Mouse (Mus musculus): Measurements from ENCODE around the gene Ikzf3. TPM values are rescaled to one million over a fixed set of nuclear protein-coding genes. Genes with fewer than 3 reads are reported as not detected.

The Ikzf3 gene
- 0.73 and 1.6 TPM in 2 replicates for polyA plus RNA-seq (2021; fragmentation: Nextera tagmentation)
- long read RNA-seq, experiment 1, partial matches to known transcripts: 1 of 4 reads
- long read RNA-seq, experiment 1, other reads (novel, unspliced or antisense): 0 of 4 reads
- long read RNA-seq, experiment 2, partial matches to known transcripts: 0 of 1 reads
- long read RNA-seq, experiment 2, other reads (novel, unspliced or antisense): 0 of 1 reads

DNA sequence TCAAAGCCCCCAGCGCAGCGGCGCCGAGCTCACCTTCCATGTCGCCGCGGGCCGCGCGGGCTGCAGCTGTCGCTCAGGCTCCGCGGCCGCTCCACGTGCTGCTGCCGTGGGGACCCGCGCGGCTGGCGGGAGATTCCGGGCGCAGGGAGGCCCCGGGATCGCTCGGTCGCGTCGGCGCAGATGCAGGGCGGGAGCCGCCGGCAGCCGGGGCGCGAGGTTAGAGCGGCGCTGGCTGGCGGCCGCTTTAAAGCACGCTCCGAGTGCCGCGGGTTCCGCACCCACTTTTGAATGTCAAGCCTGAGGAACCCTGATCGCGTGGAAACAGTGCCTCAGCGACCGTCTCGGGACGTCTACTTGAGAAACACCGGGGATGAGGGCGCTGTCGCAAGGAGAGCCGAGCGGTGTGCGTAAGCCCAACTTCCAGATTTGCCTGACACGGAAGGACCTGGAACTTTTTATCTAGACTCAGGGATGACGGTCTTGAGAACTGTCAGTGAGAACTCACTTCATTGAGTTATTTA, at the start of gene Ikzf3:
Ikzf3 (minus strand) TSS at position 321 of the 521 bp plus-strand sequence.

DNA sequence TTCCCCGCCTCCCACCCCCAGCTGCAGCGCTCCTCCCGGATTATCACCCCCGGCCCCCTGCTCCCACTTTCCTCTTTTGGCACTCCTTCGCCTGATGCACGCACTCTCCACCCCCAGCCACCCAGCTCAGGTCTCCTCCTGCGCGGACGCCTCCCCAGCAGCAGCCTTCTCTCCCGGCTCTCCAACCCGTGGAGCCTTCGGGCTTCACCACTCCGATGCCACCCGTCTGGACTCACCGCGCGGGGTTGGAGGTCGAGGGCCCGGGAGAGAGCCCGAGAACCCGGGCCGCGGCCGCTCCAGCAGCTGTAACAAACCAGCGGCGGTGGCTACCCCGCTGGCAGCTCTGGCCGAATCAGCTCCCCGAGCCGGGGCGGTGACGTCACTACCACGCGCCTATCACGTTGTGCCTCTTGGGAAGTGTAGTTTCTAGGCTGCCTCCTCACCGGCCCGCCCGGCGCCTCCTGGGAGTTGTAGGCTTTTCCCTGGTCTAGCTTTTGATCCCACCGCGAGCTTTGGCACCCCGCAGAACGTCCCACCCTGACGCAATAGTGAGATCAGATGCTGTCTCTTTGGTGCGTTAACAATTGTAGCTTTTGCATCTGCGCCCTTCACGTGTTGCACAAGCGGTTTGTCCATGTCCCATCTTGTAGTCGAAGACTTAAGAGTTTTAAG, 41.2 kb upstream of the Ikzf3 start, which contains the start of gene Ormdl3:
Ormdl3 (minus strand) TSS at position 477 of the 672 bp plus-strand sequence.

DNA sequence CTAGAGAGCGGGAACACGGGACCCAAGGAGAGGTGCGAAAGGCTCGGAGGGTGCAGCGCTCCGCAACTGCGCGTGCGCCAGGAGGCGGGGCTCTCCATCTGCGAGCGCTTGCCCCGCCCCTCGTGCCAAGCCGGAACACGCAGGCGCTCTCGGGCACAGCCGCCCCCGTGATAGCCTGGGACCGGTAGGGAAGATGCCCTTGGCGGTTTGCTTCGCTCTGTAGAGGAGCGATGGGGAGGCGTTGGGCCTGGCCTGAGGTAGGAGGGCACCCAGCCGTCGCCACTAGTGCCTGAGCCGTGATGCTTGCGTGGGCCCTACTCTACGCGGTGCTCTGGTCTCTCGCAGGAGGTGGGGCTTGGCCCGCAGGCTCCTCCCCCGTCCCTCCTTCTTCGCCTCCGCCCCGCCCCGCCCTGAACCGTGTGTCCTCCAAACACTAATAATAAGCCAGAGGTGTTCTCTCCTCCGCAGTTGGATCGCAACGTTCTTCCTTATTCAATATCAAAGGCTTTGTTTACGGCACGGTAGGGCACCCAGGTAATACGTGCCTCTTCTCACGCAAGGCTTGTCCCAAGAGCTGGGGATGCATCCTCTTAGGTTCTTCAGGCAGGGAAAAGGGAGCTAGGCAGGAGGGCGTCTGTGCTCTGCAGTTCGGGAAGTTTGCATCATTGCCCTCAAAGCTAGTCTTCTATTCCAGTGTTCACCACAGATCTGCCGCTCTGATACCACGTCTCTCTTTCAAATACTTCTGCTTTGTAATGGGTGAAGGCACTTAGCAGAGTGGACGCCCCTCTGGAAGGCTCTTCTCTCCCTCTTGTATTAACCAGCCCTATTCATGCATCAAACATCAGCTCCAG, 5.4 kb upstream of the Ikzf3 start, which contains the start of gene Zpbp2:
Zpbp2 (plus strand) TSS at position 123 of the 854 bp plus-strand sequence.

DNA sequence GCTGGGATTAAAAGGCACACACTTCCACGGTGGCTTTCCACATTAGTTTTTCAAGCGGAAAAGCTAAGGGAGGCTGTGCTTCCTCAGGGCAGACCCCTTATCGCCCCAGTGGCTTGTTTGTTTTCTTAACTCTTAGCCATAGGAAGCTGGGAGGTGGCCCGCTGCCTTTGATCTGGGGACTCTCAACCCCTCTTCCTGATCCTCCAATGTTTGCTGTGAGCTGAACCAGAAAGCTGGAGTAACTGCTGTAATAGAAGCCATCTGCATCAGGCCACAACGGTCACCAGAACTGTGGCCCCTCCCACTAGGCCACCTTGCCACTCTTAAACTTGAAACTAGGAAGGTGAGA, 99.6 kb downstream of the Ikzf3 start, which contains the start of gene Grb7:
Grb7 (plus strand) TSS at position 182 of the 349 bp plus-strand sequence.

DNA sequence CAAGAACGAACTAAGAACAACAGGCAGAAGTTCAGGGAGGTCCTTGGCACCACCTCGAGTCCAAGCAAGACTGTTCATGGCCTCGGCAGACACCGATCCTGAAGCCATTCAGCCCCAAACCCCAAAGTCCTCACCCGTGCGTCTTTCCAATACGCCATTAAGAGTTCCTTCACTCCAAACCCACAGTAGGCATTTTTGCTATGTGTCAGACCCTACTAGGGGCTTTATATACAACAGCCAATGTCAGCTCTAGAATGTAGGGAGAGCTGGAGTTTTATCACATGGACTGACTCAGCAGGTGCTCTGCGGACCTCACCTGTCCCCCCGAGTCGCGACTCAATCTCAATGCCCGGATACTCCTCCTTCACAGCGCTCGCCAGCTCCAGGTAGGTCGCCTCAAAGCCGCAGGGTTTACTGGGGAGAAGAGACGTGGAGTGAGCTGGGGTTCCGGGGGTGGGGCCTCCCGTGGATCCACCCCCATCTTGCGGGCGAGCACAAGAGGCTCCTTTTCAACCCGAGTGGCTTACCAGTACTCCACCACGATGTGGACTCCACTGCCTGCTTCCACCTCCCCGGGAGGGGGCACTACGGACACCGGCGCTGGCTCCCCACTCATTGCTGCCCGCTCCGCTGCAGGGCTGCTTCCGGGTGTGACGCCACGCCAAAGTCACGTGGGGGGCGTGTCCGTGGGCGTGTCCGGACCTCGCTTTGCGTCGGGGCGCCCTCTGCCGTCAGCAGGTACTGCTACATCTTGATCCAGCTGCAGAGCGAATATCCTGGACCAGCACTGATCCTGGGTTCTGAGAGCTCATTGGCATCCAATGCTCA, 107.3 kb downstream of the Ikzf3 start, which contains the start of gene Mien1:
Mien1 (minus strand) TSS at position 661 of the 828 bp plus-strand sequence.

Other genes starting within 250 kb of the Ikzf3 start
- gene Neurod2, start 216.4 kb downstream of the Ikzf3 start, polyA plus RNA-seq (2021; fragmentation: Nextera tagmentation): 8.6 and 13.4 TPM in 2 replicates
- 207 and 248 TPM in 2 replicates for gene Ppp1r1b, start 197.6 kb downstream of the Ikzf3 start, polyA plus RNA-seq (2021; fragmentation: Nextera tagmentation)
- 39.7 and 45.4 TPM in 2 replicates for gene Stard3, start 187.7 kb downstream of the Ikzf3 start, polyA plus RNA-seq (2021; fragmentation: Nextera tagmentation)
- gene Tcap, start 162.2 kb downstream of the Ikzf3 start, polyA plus RNA-seq (2021; fragmentation: Nextera tagmentation): 10.8 and 18.4 TPM in 2 replicates
- gene Pnmt, start 159.6 kb downstream of the Ikzf3 start, polyA plus RNA-seq (2021; fragmentation: Nextera tagmentation): 0.17 and 0.50 TPM in 2 replicates
- gene Pgap3, start 145.5 kb downstream of the Ikzf3 start, polyA plus RNA-seq (2021; fragmentation: Nextera tagmentation): 0.92 and 4.4 TPM in 2 replicates
- 1.1 and 1.3 TPM in 2 replicates for gene Erbb2, start 133.6 kb downstream of the Ikzf3 start, polyA plus RNA-seq (2021; fragmentation: Nextera tagmentation)
- gene Mien1, start 107.0 kb downstream of the Ikzf3 start, polyA plus RNA-seq (2021; fragmentation: Nextera tagmentation): 279 and 288 TPM in 2 replicates
- gene Grb7, start 99.6 kb downstream of the Ikzf3 start, polyA plus RNA-seq (2021; fragmentation: Nextera tagmentation): 1.4 and 1.7 TPM in 2 replicates
- gene Zpbp2, start 5.1 kb upstream of the Ikzf3 start, polyA plus RNA-seq (2021; fragmentation: Nextera tagmentation): not detected in 2 replicates
- 18.2 and 19.1 TPM in 2 replicates for gene Ormdl3, start 41.3 kb upstream of the Ikzf3 start, polyA plus RNA-seq (2021; fragmentation: Nextera tagmentation)
- not detected in 2 replicates for gene Lrrc3c, start 52.3 kb upstream of the Ikzf3 start, polyA plus RNA-seq (2021; fragmentation: Nextera tagmentation)
- gene Gm12355, start 79.6 kb upstream of the Ikzf3 start, polyA plus RNA-seq (2021; fragmentation: Nextera tagmentation): 0.30 and 1.2 TPM in 2 replicates
- gene Gsdma3, start 80.3 kb upstream of the Ikzf3 start, polyA plus RNA-seq (2021; fragmentation: Nextera tagmentation): not detected in 2 replicates
- gene Gsdma2, start 100.7 kb upstream of the Ikzf3 start, polyA plus RNA-seq (2021; fragmentation: Nextera tagmentation): not detected in 2 replicates
- gene Gsdma, start 118.3 kb upstream of the Ikzf3 start, polyA plus RNA-seq (2021; fragmentation: Nextera tagmentation): not detected in 2 replicates
- 73.9 and 75.5 TPM in 2 replicates for gene Psmd3, start 136.5 kb upstream of the Ikzf3 start, polyA plus RNA-seq (2021; fragmentation: Nextera tagmentation)
- gene Csf3, start 155.2 kb upstream of the Ikzf3 start, polyA plus RNA-seq (2021; fragmentation: Nextera tagmentation): not detected in 2 replicates
- gene Med24, start 183.4 kb upstream of the Ikzf3 start, polyA plus RNA-seq (2021; fragmentation: Nextera tagmentation): 23.9 and 29.3 TPM in 2 replicates
- gene Thra, start 194.6 kb upstream of the Ikzf3 start, polyA plus RNA-seq (2021; fragmentation: Nextera tagmentation): 112 and 113 TPM in 2 replicates
- gene Nr1d1, start 229.3 kb upstream of the Ikzf3 start, polyA plus RNA-seq (2021; fragmentation: Nextera tagmentation): 51.2 and 77.4 TPM in 2 replicates
- gene Msl1, start 249.5 kb upstream of the Ikzf3 start, polyA plus RNA-seq (2021; fragmentation: Nextera tagmentation): 14.8 and 16.6 TPM in 2 replicates